Mouse (Mus musculus) heart, embryonic 11.5 days (tissue): ENCODE measurements at regions not wholly inside any gene's neighbourhood (a gene's known extent, or its start where the extent isn't known, plus 50 kb on each side); places are given as distances from the start of the nearest gene placed in this dataset.

Experiments
- ATAC-seq: fragments of 200-750 bp; cut with Nextera tagmentation; replicated peaks from 2 replicates; pipeline ENCODE4 v1.8.0; 2017; ENCODE audit warnings: moderate library complexity; ENCODE audit not compliant: insufficient number of reproducible peaks, low FRiP score, low TSS enrichment
- H3K27ac ChIP-seq: fragments of 300-500 bp; sonication (generic); 2 replicates; pipeline ENCODE4 v1.5.1; 2014; ENCODE audit warnings: mild to moderate bottlenecking, low read depth, low read length
- H3K27me3 ChIP-seq: fragments of 300-500 bp; sonication (generic); 2 replicates; pipeline ENCODE4 v1.6.1; 2014; ENCODE audit warnings: mild to moderate bottlenecking, low read length, mixed read lengths; ENCODE audit not compliant: control insufficient read depth, insufficient read depth
- H3K36me3 ChIP-seq: fragments of 300-500 bp; sonication (generic); 2 replicates; pipeline ENCODE4 v1.6.1; 2014; ENCODE audit warnings: mild to moderate bottlenecking, low read length, moderate library complexity, mixed read lengths; ENCODE audit not compliant: control insufficient read depth, insufficient read depth
- H3K4me1 ChIP-seq: fragments of 300-500 bp; sonication (generic); 2 replicates; pipeline ENCODE4 v1.6.1; 2014; ENCODE audit warnings: low read length; ENCODE audit not compliant: control insufficient read depth, insufficient read depth
- H3K4me2 ChIP-seq: fragments of 300-500 bp; sonication (generic); 2 replicates; pipeline ENCODE4 v1.6.1; 2014; ENCODE audit warnings: mild to moderate bottlenecking, moderate library complexity
- H3K4me3 ChIP-seq: fragments of 300-500 bp; sonication (generic); 2 replicates; pipeline ENCODE4 v1.5.1; 2014; ENCODE audit warnings: low read depth, low read length
- H3K9ac ChIP-seq: fragments of 300-500 bp; sonication (generic); 2 replicates; pipeline ENCODE4 v1.6.1; 2014; ENCODE audit warnings: mild to moderate bottlenecking, low read depth, low read length, moderate library complexity
- H3K9me3 ChIP-seq: fragments of 300-500 bp; sonication (generic); replicated peaks from 2 replicates; pipeline ENCODE4 v1.6.1; 2016; ENCODE audit warnings: low read length; ENCODE audit not compliant: control insufficient read depth
- WGBS: fragments of 180-500 bp; shearing (Covaris S2); extraction: QIAGEN DNeasy Blood & Tissue Kit; methylation state at CpG from one replicate; pipeline ENCODE4 v1.1.7; 2014; ENCODE audit not compliant: insufficient replicate concordance; 5-methylcytosine and 5-hydroxymethylcytosine counted together

DNA sequence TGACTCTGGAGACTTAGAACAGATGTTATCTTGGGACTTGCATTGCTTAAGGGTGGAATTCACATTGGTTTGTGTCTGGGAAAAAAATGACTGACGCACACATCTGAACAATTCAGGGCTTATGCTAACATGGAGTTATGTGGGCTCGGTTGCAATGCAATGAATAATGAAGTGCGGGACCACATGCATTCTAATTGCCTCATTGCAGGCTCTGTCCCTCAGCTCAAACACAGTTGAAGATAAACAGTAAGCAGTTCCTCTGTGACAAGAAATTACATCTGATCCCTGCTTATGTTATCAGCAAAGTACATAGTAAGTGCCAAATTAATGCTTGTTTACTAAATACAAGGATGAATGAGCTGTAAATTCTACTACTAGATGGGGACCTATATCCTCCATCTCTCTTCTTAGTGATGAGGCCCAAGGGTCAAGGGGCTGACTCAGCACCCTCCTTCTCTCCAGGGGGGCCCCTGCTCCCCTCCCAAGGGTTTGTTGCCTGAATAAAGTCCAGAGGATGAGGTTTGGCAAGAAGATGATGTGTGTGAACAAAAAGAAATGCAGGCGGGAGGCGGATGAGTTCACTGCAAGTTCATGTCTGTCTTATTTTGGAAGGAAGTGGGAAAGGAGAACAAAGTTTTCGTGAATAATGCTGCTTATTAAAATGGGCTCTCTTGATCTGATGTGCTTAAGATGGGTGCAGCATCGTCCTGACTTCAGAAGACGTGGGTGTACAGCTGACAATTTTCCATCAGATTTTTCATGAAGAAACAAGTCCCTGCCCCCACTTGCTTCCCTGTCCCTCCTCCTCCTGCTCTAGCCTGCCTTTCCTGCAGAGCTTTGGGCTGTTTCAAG is 533.1 kb downstream of the Shisa9 start:
- H3K9me3 ChIP-seq, result no peaks in the 10 kb centered on the region
- no peak overlapping the region for H3K9ac ChIP-seq
- 73% methylated on average over 8 of the region's 8 CpGs for WGBS

DNA sequence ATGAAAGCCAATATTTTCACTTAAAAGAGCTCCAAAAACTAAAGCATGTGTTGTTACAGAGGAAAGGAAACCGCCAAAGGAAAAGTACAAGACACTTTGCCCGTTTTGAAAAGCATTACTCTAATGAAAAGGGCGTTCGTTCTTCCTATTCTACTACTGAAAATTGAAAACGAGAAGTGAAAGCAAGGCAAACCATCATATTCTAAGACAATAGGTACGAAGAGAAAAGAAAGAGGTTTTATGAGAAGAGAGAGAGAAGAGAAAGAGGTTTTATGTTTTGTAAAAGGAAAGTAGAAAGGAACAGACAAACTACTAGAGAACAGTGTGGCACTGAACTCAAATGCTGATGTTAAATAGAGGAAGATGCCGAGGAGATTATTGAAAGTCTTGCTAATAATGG is 534.4 kb downstream of the Shisa9 start:
- no peaks in the 10 kb centered on the region for H3K36me3 ChIP-seq
- no peaks in the 10 kb centered on the region for H3K4me1 ChIP-seq
- H3K9me3 ChIP-seq, result no peaks in the 10 kb centered on the region
- no peaks in the 10 kb centered on the region for H3K27me3 ChIP-seq
- H3K9ac ChIP-seq, result no peak overlapping the region
- WGBS, result 80% methylated on average over 7 of the region's 7 CpGs
- no peak overlapping the region for H3K27ac ChIP-seq
- H3K4me3 ChIP-seq, result no peak overlapping the region
- no peak overlapping the region for H3K4me2 ChIP-seq
- ATAC-seq, result no peak

More for the DNA sequence above, 533.1 kb downstream of the Shisa9 start:
- Histone ChIP-seq H3K27ac (no peak overlapping the region), H3K4me2 (no peak overlapping the region), H3K36me3 (no peaks in the 10 kb centered on the region), H3K4me3 (no peak overlapping the region), H3K27me3 (no peaks in the 10 kb centered on the region), H3K4me1 (no peaks in the 10 kb centered on the region)
- ATAC-seq, result no peak

DNA sequence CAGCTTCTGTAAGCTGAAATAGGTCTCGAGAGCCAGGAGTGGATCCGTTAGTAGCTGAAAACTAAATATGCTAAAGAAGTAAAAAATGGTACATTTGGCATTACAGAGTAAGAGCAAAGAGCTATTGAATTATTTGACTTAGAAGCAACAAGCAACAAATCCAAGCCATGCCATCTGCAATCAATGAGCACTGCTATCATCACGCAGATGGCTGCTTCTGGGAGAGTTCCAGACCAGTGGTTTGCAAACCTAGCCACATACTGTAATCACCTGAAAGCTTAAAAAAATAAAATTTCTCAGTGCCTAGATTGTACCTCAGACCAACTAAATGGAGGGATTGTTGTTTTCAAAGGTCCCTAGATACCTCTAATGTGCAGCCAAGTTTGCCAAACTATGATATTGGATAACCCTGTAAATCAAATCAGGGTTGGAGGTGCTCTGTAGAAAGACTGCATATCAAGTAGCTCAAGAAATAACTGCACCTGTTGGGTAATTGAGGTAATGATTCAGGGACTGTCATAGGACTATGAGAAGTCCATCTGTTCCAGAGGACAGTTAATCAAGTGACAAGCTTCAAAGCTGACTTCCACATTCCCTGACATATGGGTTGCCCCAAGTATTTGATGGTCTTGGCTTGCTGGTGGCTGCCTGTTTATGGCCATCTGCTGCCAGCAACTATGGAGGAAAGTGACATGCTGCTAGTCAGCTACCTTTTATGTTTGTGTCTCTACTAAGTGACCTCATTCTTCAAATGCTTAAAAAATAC is 538.0 kb downstream of the Shisa9 start:
- Histone ChIP-seq H3K9me3 (no peaks in the 10 kb centered on the region), H3K9ac (no peak overlapping the region), H3K27ac (no peak overlapping the region), H3K36me3 (no peaks in the 10 kb centered on the region), H3K4me2 (no peak overlapping the region), H3K4me1 (no peaks in the 10 kb centered on the region), H3K27me3 (no peaks in the 10 kb centered on the region), H3K4me3 (no peak overlapping the region)
- no peak for ATAC-seq
- WGBS, result 83% methylated on average over 3 of the region's 3 CpGs

DNA sequence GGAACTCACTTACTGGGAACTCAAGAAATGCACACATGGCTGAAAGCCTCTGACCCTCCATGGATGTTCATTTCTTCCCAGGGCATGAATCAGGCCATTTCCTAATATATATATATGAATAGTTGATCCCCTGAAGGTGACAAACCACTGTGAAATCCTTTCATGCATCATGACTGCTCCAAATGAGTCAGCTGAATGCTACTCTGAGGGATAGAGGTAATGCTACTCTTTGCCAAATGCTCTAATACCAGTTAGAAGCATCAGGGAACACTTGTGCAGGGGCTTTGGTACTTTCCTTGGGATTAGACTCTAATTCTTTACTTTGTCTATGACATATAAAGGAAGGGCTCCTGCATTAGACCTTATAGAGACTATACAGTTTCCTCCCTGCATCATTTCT is 561.0 kb upstream of the Ercc4 start:
- Histone ChIP-seq H3K27ac (no peak overlapping the region), H3K4me3 (no peak overlapping the region), H3K9ac (no peak overlapping the region), H3K36me3 (no peaks in the 10 kb centered on the region), H3K4me1 (no peaks in the 10 kb centered on the region), H3K4me2 (no peak overlapping the region), H3K27me3 (no peaks in the 10 kb centered on the region), H3K9me3 (no peaks in the 10 kb centered on the region)
- no peak for ATAC-seq

DNA sequence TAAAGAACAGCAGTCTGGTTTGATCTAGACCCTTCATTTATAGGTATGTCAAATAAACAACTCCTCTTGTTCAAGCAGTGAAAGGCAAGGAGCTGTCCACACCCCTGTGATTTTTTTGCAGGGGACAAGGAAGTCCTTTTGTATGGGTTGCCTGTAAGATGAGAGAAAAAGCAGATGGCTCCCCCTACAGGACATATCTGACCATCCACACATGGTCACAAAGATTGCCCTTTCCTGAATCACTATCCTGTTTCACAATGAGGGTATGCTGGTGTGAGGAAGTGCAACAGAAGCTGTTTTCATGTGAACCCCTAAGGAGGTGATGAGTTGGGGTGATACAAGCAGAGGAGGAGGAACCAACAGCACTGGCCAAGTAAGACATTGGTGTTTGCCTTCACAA is 520.6 kb upstream of the Ercc4 start:
- no peaks in the 10 kb centered on the region for H3K9me3 ChIP-seq
- no peak overlapping the region for H3K4me3 ChIP-seq
- H3K9ac ChIP-seq, result no peak overlapping the region
- H3K27me3 ChIP-seq, result no peaks in the 10 kb centered on the region
- no peak overlapping the region for H3K27ac ChIP-seq
- no peaks in the 10 kb centered on the region for H3K4me1 ChIP-seq
- H3K4me2 ChIP-seq, result no peak overlapping the region
- H3K36me3 ChIP-seq, result no peaks in the 10 kb centered on the region
- ATAC-seq, result no peak

DNA sequence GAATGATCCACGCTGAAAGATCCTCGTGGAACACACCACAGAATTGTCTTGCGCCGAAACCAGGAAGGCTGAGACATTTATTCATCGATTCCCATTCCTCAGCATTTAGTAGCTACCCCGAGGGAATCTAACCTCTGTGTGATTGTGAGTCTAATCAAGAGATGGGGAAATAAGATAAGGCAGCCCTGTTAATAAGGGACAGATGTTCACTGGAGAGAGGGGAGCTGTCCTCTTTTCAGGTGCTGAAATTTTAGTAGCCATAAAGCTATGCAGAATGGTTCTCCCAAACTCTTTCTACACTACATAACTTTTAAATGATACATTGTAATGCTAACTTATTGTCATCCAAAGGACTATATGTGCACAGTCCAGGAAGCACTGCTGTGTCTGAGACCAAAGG is 501.2 kb upstream of the Ercc4 start:
- Histone ChIP-seq H3K4me2 (no peak overlapping the region), H3K9ac (no peak overlapping the region), H3K27me3 (no peaks in the 10 kb centered on the region), H3K4me3 (no peak overlapping the region), H3K27ac (no peak overlapping the region), H3K9me3 (no peaks in the 10 kb centered on the region), H3K4me1 (no peaks in the 10 kb centered on the region), H3K36me3 (no peaks in the 10 kb centered on the region)
- WGBS, result 66% methylated on average over 6 of the region's 6 CpGs
- no peak for ATAC-seq

DNA sequence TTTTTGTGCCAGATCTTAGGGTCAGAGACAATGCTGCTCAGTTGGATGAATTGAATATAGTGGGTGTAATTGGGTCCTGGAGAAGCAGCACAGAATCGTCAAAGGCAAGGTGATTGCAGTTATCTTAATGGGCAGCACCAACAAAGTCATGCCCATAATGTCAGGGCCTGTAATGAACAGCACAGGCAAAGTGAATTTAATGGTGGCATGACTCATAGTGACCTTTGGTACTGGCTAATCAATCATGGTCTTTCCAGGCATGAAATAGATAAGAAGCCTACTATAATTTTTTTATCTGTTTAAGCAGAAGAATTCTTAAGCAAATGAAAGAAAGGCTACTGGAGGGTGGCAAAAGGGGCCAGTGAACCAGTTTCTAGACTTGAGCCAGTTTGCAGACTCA is 498.4 kb upstream of the Ercc4 start:
- WGBS, result 60% methylated on average over 1 of the region's 1 CpGs
- Histone ChIP-seq H3K27me3 (no peaks in the 10 kb centered on the region), H3K9me3 (no peaks in the 10 kb centered on the region), H3K4me3 (no peak overlapping the region), H3K4me1 (no peaks in the 10 kb centered on the region), H3K27ac (no peak overlapping the region), H3K9ac (no peak overlapping the region), H3K4me2 (no peak overlapping the region), H3K36me3 (no peaks in the 10 kb centered on the region)
- ATAC-seq, result no peak

DNA sequence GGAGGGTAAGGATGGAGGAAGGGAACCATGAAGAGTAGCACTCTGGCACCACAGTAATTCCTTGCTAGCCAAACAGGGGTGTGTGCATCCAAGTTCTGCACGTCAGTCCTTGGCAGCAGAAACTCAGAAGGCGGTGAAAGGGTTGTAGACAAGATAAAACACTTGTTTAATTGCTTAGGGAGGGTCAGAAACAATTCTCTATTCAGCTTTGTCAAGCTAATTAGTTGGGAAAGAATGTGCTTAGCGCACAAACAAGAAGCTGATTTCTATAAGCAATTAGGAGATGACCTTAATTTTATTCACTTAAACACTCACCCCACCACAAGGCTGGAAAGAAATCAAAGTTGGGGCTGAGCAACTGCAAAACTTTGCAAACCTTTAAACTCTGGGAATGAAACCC is 491.7 kb upstream of the Ercc4 start:
- no peak for ATAC-seq

DNA sequence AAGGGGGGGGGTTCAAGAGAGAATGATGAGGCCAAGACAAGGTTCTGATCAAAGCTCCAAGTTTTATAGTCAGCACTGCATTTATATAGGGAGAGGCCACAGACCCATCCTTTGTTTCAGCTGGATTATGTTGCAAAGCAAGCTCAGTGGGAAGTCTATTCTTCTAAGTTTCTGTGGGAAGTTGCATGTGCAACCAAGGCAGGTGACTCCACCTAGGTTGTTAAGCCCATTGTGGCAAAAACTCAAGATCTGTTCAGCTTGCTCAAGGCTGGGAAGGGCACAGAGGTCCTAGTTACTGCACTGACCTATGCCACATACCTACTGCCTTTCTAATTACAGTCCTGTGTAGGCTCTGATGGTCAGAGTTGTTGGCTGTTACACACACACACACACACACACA is 477.0 kb upstream of the Ercc4 start:
- ATAC-seq, result no peak
- Histone ChIP-seq H3K4me1 (no peaks in the 10 kb centered on the region), H3K4me3 (no peak overlapping the region), H3K36me3 (no peaks in the 10 kb centered on the region), H3K9ac (no peak overlapping the region), H3K27me3 (no peaks in the 10 kb centered on the region), H3K27ac (no peak overlapping the region), H3K4me2 (no peak overlapping the region), H3K9me3 (no peaks in the 10 kb centered on the region)

More for the DNA sequence above, 491.7 kb upstream of the Ercc4 start:
- Histone ChIP-seq H3K9ac (no peak overlapping the region), H3K36me3 (no peaks in the 10 kb centered on the region), H3K4me1 (no peaks in the 10 kb centered on the region), H3K27me3 (no peaks in the 10 kb centered on the region), H3K27ac (no peak overlapping the region), H3K4me3 (no peak overlapping the region), H3K4me2 (no peak overlapping the region), H3K9me3 (no peaks in the 10 kb centered on the region)
- WGBS, result 58% methylated on average over 3 of the region's 3 CpGs
